Mouse (Mus musculus) spleen, adult 2 months (tissue): Measurements from ENCODE around the gene Ppp1r13l. TPM values are rescaled to one million over a fixed set of nuclear protein-coding genes. Genes with fewer than 3 reads are reported as not detected.

ENCODE experiments used
- DNase-seq, 2 experiments: peaks; one replicate each; pipeline versions ENCODE4 v3.0.0 to v3.0.0-alpha.2; 2012 to 2021; ENCODE audit warnings: low spot score in 2 of 2, low read depth in 1 of 2
- H3K27ac ChIP-seq: fragments of 200-500 bp; 2 replicates; pipeline ENCODE4 v1.5.1; 2012; ENCODE audit warnings: low read length, inconsistent platforms; ENCODE audit not compliant: insufficient read depth
- H3K27me3 ChIP-seq: fragments of 200-500 bp; 2 replicates; pipeline ENCODE4 v1.6.1; 2012; ENCODE audit warnings: mild to moderate bottlenecking, moderate library complexity, low read length, inconsistent platforms; ENCODE audit not compliant: control insufficient read depth, insufficient read depth
- H3K36me3 ChIP-seq: fragments of 200-500 bp; 2 replicates; pipeline ENCODE4 v1.6.1; 2012; ENCODE audit warnings: mild to moderate bottlenecking, low read length, inconsistent platforms; ENCODE audit not compliant: control insufficient read depth, insufficient read depth
- H3K4me1 ChIP-seq: fragments of 200-500 bp; 2 replicates; pipeline ENCODE4 v1.6.1; 2011; ENCODE audit warnings: inconsistent platforms; ENCODE audit not compliant: control insufficient read depth, insufficient read depth, insufficient read length
- H3K4me3 ChIP-seq: fragments of 200-500 bp; 2 replicates; pipeline ENCODE4 v1.5.1; 2011; ENCODE audit warnings: mild to moderate bottlenecking, inconsistent platforms; ENCODE audit not compliant: insufficient read depth, insufficient read length; ENCODE audit errors: extremely low read depth
- CTCF ChIP-seq: fragments of 200-500 bp; IDR thresholded peaks from 2 replicates; pipeline ENCODE4 v1.5.1; 2011; ENCODE audit warnings: mild to moderate bottlenecking, inconsistent platforms; ENCODE audit not compliant: insufficient read depth, insufficient read length, insufficient replicate concordance; ENCODE audit errors: extremely low read depth
- POLR2A ChIP-seq: fragments of 200-500 bp; IDR thresholded peaks from 2 replicates; pipeline ENCODE4 v1.6.1; 2011; ENCODE audit warnings: low read depth, low read length, inconsistent platforms
- WGBS: fragments of 180-500 bp; shearing (Covaris S2); methylation state at CpG from one replicate; pipeline ENCODE4 v1.1.7; 2018; 5-methylcytosine and 5-hydroxymethylcytosine counted together
- polyA plus RNA-seq: library from polyadenylated mRNA; depleted of rRNA; stranded (reverse); fragments of >200 nt; gene quantifications from 2 replicates; pipeline ENCODE4 v1.2.3, GENCODE M21; 2012

The Ppp1r13l gene
- polyA plus RNA-seq, 1 experiment: 2.2 TPM

GRCm38 (mm10) chr7:19409753-19410152 is 50.2 kb downstream of the Ppp1r13l start:
- Histone ChIP-seq H3K27ac (no peak overlapping the region), H3K36me3 (no peaks in the 10 kb centered on the region), H3K4me1 (peaks cover 2% of the 10 kb centered on the region; the same call in 1 of the 2 replicates), H3K27me3 (no peaks in the 10 kb centered on the region), H3K4me3 (no peak overlapping the region)
- WGBS: 58% methylated on average over 6 of the region's 6 CpGs
- DNase-seq: no peak
- no peak for TF ChIP-seq CTCF
- TF ChIP-seq POLR2A: no peak

- no peaks in the 10 kb centered on the region for H3K4me1 ChIP-seq
These were observed 51.3 kb downstream of the Ppp1r13l start for GRCm38 (mm10) chr7:19410766-19411344.

GRCm38 (mm10) chr7:19411783-19412182 is 52.2 kb downstream of the Ppp1r13l start:
- WGBS: 80% methylated on average over 5 of the region's 5 CpGs
- Histone ChIP-seq H3K36me3 (no peaks in the 10 kb centered on the region), H3K4me1 (no peaks in the 10 kb centered on the region), H3K27me3 (no peaks in the 10 kb centered on the region), H3K4me3 (no peak overlapping the region), H3K27ac (no peak overlapping the region)
- DNase-seq: no peak
- TF ChIP-seq POLR2A: no peak

More at GRCm38 (mm10) chr7:19410766-19411344, 51.3 kb downstream of the Ppp1r13l start:
- TF ChIP-seq POLR2A: no peak
- no peak for TF ChIP-seq CTCF
- WGBS: 83% methylated on average over 11 of the region's 11 CpGs
- no peak for DNase-seq
- Histone ChIP-seq H3K27me3 (no peaks in the 10 kb centered on the region), H3K27ac (no peak overlapping the region), H3K4me3 (no peak overlapping the region), H3K36me3 (no peaks in the 10 kb centered on the region)

- Histone ChIP-seq H3K36me3 (no peaks in the 10 kb centered on the region), H3K27me3 (no peaks in the 10 kb centered on the region), H3K4me3 (no peak overlapping the region), H3K4me1 (no peaks in the 10 kb centered on the region), H3K27ac (no peak overlapping the region)
- no peak for TF ChIP-seq POLR2A
- DNase-seq: no peak
- WGBS: 89% methylated on average over 3 of the region's 3 CpGs
These were observed 54.0 kb downstream of the Ppp1r13l start for GRCm38 (mm10) chr7:19413525-19413924.

- peaks cover 3% of the 10 kb centered on the region; the same call in 1 of the 2 replicates for H3K4me1 ChIP-seq
- no peaks in the 10 kb centered on the region for H3K36me3 ChIP-seq
- H3K27ac ChIP-seq: no peak overlapping the region
- no peak for DNase-seq
- H3K4me3 ChIP-seq: no peak overlapping the region
- H3K27me3 ChIP-seq: no peaks in the 10 kb centered on the region
- TF ChIP-seq CTCF (no peak), POLR2A (no peak)
- WGBS: 46% methylated on average over 15 of the region's 15 CpGs
These were observed 57.0 kb downstream of the Ppp1r13l start for GRCm38 (mm10) chr7:19416590-19416989.

GRCm38 (mm10) chr7:19420121-19420520 is 60.6 kb downstream of the Ppp1r13l start:
- WGBS: 6% methylated on average over 28 of the region's 28 CpGs
- Histone ChIP-seq H3K36me3 (no peaks in the 10 kb centered on the region), H3K27me3 (no peaks in the 10 kb centered on the region), H3K27ac (no peak overlapping the region), H3K4me3 (0 out of 2 replicates have a peak overlapping the region, but pooled peaks have one; percentile 14), H3K4me1 (peaks cover 3% of the 10 kb centered on the region; the same call in 1 of the 2 replicates)
- DNase-seq: no peak
- TF ChIP-seq POLR2A (no peak), CTCF (no peak)

GRCm38 (mm10) chr7:19420821-19421636 is 61.5 kb downstream of the Ppp1r13l start:
- H3K36me3 ChIP-seq: peaks cover 2% of the 10 kb centered on the region; the same call in 1 of the 2 replicates
- peak; percentile 65 to 89 for DNase-seq
- H3K4me3 ChIP-seq: peak overlapping the region; percentile 65
- H3K27me3 ChIP-seq: no peaks in the 10 kb centered on the region
- H3K4me1 ChIP-seq: peaks cover 3% of the 10 kb centered on the region; the same call in 1 of the 2 replicates
- TF ChIP-seq CTCF: no peak
- TF ChIP-seq POLR2A: no peak
- H3K27ac ChIP-seq: no peak overlapping the region
- 11% methylated on average over 43 of the region's 43 CpGs for whole genome bisulfite sequencing
